Mouse (Mus musculus) stomach, embryonic 16.5 days (tissue): ENCODE results near the gene Fchsd2. TPM values are rescaled to one million over a fixed set of nuclear protein-coding genes. Genes with fewer than 3 reads are reported as not detected.

Source experiments
- ATAC-seq: fragments of 200-750 bp; cut with Nextera tagmentation; 2 replicates; pipeline ENCODE4 v1.8.0; 2017; ENCODE audit warnings: moderate number of reproducible peaks, moderate TSS enrichment; ENCODE audit not compliant: insufficient read depth, low FRiP score
- H3K27ac ChIP-seq: fragments of 300-500 bp; sonication (generic); 2 replicates; pipeline ENCODE4 v1.5.1; 2014; ENCODE audit warnings: low read length
- H3K27me3 ChIP-seq: fragments of 300-500 bp; sonication (generic); 2 replicates; pipeline ENCODE4 v1.6.1; 2014; ENCODE audit warnings: low read length, control low read depth, mixed read lengths; ENCODE audit not compliant: control insufficient read depth, insufficient read depth
- H3K36me3 ChIP-seq: fragments of 300-500 bp; sonication (generic); 2 replicates; pipeline ENCODE4 v1.6.1; 2014; ENCODE audit warnings: low read length; ENCODE audit not compliant: control insufficient read depth, insufficient read depth
- H3K4me1 ChIP-seq: fragments of 300-500 bp; sonication (generic); 2 replicates; pipeline ENCODE4 v1.6.1; 2014; ENCODE audit warnings: low read length, control low read depth, mixed read lengths; ENCODE audit not compliant: control insufficient read depth, insufficient read depth
- H3K4me2 ChIP-seq: fragments of 300-500 bp; sonication (generic); 2 replicates; pipeline ENCODE4 v1.6.1; 2014; ENCODE audit warnings: low read depth, low read length, mixed read lengths
- H3K4me3 ChIP-seq: fragments of 300-500 bp; sonication (generic); replicated peaks from 2 replicates; pipeline ENCODE4 v1.5.1; 2014; ENCODE audit warnings: mild to moderate bottlenecking, low read length
- H3K9ac ChIP-seq: fragments of 300-500 bp; sonication (generic); 2 replicates; pipeline ENCODE4 v1.6.1; 2014; ENCODE audit warnings: low read length
- H3K9me3 ChIP-seq: fragments of 300-500 bp; sonication (generic); replicated peaks from 2 replicates; pipeline ENCODE4 v1.6.1; 2016; ENCODE audit warnings: low read length, control low read depth; ENCODE audit not compliant: control insufficient read depth
- WGBS: fragments of 180-500 bp; shearing (Covaris S2); extraction: QIAGEN DNeasy Blood & Tissue Kit; methylation state at CpG from one replicate; pipeline ENCODE4 v1.1.7; 2014; 5-methylcytosine and 5-hydroxymethylcytosine counted together
- polyA plus RNA-seq: library from polyadenylated mRNA; unstranded; fragments of >200 nt; fragmentation: Nextera tagmentation; extraction: Ambion mirVana; gene quantifications from 2 replicates; pipeline ENCODE4 v1.2.1, GENCODE M21; 2015

Gene Fchsd2
- polyA plus RNA-seq, 1 experiment from 2014 or later, result 20.0 TPM

GRCm38 (mm10) chr7:101291641-101292040 is 199.0 kb downstream of the Fchsd2 start:
- Histone ChIP-seq H3K4me2 (no peak overlapping the region), H3K9ac (no peak overlapping the region), H3K9me3 (no peaks in the 10 kb centered on the region), H3K27ac (no peak overlapping the region), H3K36me3 (no peaks in the 10 kb centered on the region), H3K4me3 (no peak overlapping the region), H3K27me3 (no peaks in the 10 kb centered on the region), H3K4me1 (0 out of 2 replicates have a peak, but pooled peaks cover 5% of the 10 kb centered on the region)
- WGBS, result 83% methylated on average over 8 of the region's 8 CpGs
- no peak for ATAC-seq

GRCm38 (mm10) chr7:101292086-101292485 is 199.4 kb downstream of the Fchsd2 start:
- Histone ChIP-seq H3K9me3 (no peaks in the 10 kb centered on the region), H3K27me3 (no peaks in the 10 kb centered on the region), H3K4me3 (no peak overlapping the region), H3K9ac (no peak overlapping the region), H3K36me3 (no peaks in the 10 kb centered on the region), H3K27ac (no peak overlapping the region), H3K4me1 (0 out of 2 replicates have a peak, but pooled peaks cover 8% of the 10 kb centered on the region), H3K4me2 (no peak overlapping the region)
- ATAC-seq, result no peak
- 79% methylated on average over 4 of the region's 4 CpGs for WGBS

- Histone ChIP-seq H3K4me1 (0 out of 2 replicates have a peak, but pooled peaks cover 8% of the 10 kb centered on the region), H3K36me3 (no peaks in the 10 kb centered on the region), H3K9me3 (no peaks in the 10 kb centered on the region), H3K27ac (no peak overlapping the region), H3K27me3 (no peaks in the 10 kb centered on the region), H3K4me2 (no peak overlapping the region), H3K9ac (no peak overlapping the region), H3K4me3 (no peak overlapping the region)
- WGBS, result 94% methylated on average over 1 of the region's 1 CpGs
- no peak for ATAC-seq
Observed at GRCm38 (mm10) chr7:101292696-101293095, 200.0 kb downstream of the Fchsd2 start.

GRCm38 (mm10) chr7:101293138-101293537 is 200.5 kb downstream of the Fchsd2 start:
- no peak overlapping the region for H3K4me2 ChIP-seq
- H3K27me3 ChIP-seq, result no peaks in the 10 kb centered on the region
- no peaks in the 10 kb centered on the region for H3K9me3 ChIP-seq
- H3K4me3 ChIP-seq, result no peak overlapping the region
- H3K4me1 ChIP-seq, result 0 out of 2 replicates have a peak, but pooled peaks cover 8% of the 10 kb centered on the region
- no peak overlapping the region for H3K9ac ChIP-seq
- WGBS, result 54% methylated on average over 4 of the region's 4 CpGs
- no peak for ATAC-seq
- H3K27ac ChIP-seq, result no peak overlapping the region
- H3K36me3 ChIP-seq, result no peaks in the 10 kb centered on the region

- WGBS, result 68% methylated on average over 4 of the region's 4 CpGs
- H3K27me3 ChIP-seq, result no peaks in the 10 kb centered on the region
- no peaks in the 10 kb centered on the region for H3K36me3 ChIP-seq
- no peak overlapping the region for H3K27ac ChIP-seq
- H3K9ac ChIP-seq, result no peak overlapping the region
- 0 out of 2 replicates have a peak, but pooled peaks cover 8% of the 10 kb centered on the region for H3K4me1 ChIP-seq
- H3K4me2 ChIP-seq, result no peak overlapping the region
- H3K9me3 ChIP-seq, result no peaks in the 10 kb centered on the region
- no peak overlapping the region for H3K4me3 ChIP-seq
- ATAC-seq, result no peak
Observed at GRCm38 (mm10) chr7:101293611-101294010, 200.9 kb downstream of the Fchsd2 start.

- Histone ChIP-seq H3K36me3 (no peaks in the 10 kb centered on the region), H3K9ac (no peak overlapping the region), H3K4me1 (peaks cover 9% of the 10 kb centered on the region; the same call in 1 of the 2 replicates), H3K4me3 (no peak overlapping the region), H3K27me3 (no peaks in the 10 kb centered on the region), H3K4me2 (no peak overlapping the region), H3K27ac (no peak overlapping the region), H3K9me3 (no peaks in the 10 kb centered on the region)
- 74% methylated on average over 1 of the region's 1 CpGs for WGBS
- ATAC-seq, result no peak
Observed at GRCm38 (mm10) chr7:101295438-101295837, 202.8 kb downstream of the Fchsd2 start.

GRCm38 (mm10) chr7:101296252-101297022 is 203.8 kb downstream of the Fchsd2 start:
- Histone ChIP-seq H3K4me1 (peaks cover 17% of the 10 kb centered on the region; the same call in 1 of the 2 replicates), H3K4me3 (peak overlapping the region; percentile 41), H3K9ac (peak overlapping the region; percentile 56), H3K27me3 (no peaks in the 10 kb centered on the region), H3K36me3 (no peaks in the 10 kb centered on the region), H3K4me2 (peak overlapping the region; percentile 67), H3K9me3 (no peaks in the 10 kb centered on the region), H3K27ac (0 out of 2 replicates have a peak overlapping the region, but pooled peaks have one; percentile 37)
- ATAC-seq, result peak; percentile 83; the same call in 1 of the 2 replicates
- 9% methylated on average over 35 of the region's 35 CpGs for WGBS

GRCm38 (mm10) chr7:101297023-101297405 is 204.4 kb downstream of the Fchsd2 start:
- Histone ChIP-seq H3K4me3 (peak overlapping the region; percentile 41), H3K9me3 (no peaks in the 10 kb centered on the region), H3K9ac (peak overlapping the region; percentile 56), H3K4me1 (peaks cover 17% of the 10 kb centered on the region; the same call in 1 of the 2 replicates), H3K4me2 (peak overlapping the region; percentile 67), H3K36me3 (no peaks in the 10 kb centered on the region), H3K27me3 (no peaks in the 10 kb centered on the region), H3K27ac (no peak overlapping the region)
- ATAC-seq, result no peak
- 28% methylated on average over 8 of the region's 8 CpGs for WGBS

- no peak overlapping the region for H3K4me2 ChIP-seq
- H3K4me1 ChIP-seq, result peaks cover 22% of the 10 kb centered on the region
- H3K27ac ChIP-seq, result no peak overlapping the region
- H3K36me3 ChIP-seq, result no peaks in the 10 kb centered on the region
- no peak overlapping the region for H3K4me3 ChIP-seq
- 75% methylated on average over 3 of the region's 3 CpGs for WGBS
- H3K9ac ChIP-seq, result no peak overlapping the region
- ATAC-seq, result no peak
- H3K9me3 ChIP-seq, result no peaks in the 10 kb centered on the region
- H3K27me3 ChIP-seq, result no peaks in the 10 kb centered on the region
Observed at GRCm38 (mm10) chr7:101298375-101298774, 205.7 kb downstream of the Fchsd2 start.
